Mouse (Mus musculus) megakaryocyte, adult 5-6 weeks (primary cell): ENCODE measurements around the gene Pced1b. TPM values are rescaled to one million over a fixed set of nuclear protein-coding genes. Genes with fewer than 3 reads are reported as not detected.

Experiments used
- ATAC-seq: 2 replicates; pipeline ENCODE4 v1.8.0; 2016; ENCODE audit warnings: mild to moderate bottlenecking, inconsistent platforms; ENCODE audit not compliant: poor library complexity, severe bottlenecking
- total RNA-seq, 2 experiments: library from RNA; stranded (forward) in 1 of 2; stranded (reverse) in 1 of 2; fragments of 153-499, 151-499 nt in 1 of 2; fragments of 221-1000, 200-1000 nt in 1 of 2; gene quantifications; 2 replicates each; pipeline versions ENCODE4 v1.2.3 to v1.2.4; 2015 to 2017

The Pced1b gene
- total RNA-seq, 2 experiments from 2014 or later: 3.2 to 20.1 TPM

- ATAC-seq: no peak
These were observed 9.5 kb downstream of the Pced1b start for GRCm38 (mm10) chr15:97256411-97256810.

GRCm38 (mm10) chr15:97257206-97257775 lies 10.4 kb downstream of the Pced1b start:
- no peak for ATAC-seq

GRCm38 (mm10) chr15:97258483-97259230 lies 11.8 kb downstream of the Pced1b start:
- ATAC-seq: no peak

- no peak for ATAC-seq
These were observed 12.4 kb downstream of the Pced1b start for GRCm38 (mm10) chr15:97259300-97259699.

- ATAC-seq: no peak
These were observed 13.2 kb downstream of the Pced1b start for GRCm38 (mm10) chr15:97259968-97260597.

- no peak for ATAC-seq
These were observed 15.3 kb downstream of the Pced1b start for GRCm38 (mm10) chr15:97262251-97262650.

- ATAC-seq: no peak
These were observed 19.4 kb downstream of the Pced1b start for GRCm38 (mm10) chr15:97266236-97266845.

- ATAC-seq: no peak
These were observed 20.3 kb downstream of the Pced1b start for GRCm38 (mm10) chr15:97267094-97267695.

GRCm38 (mm10) chr15:97271985-97272697 lies 25.2 kb downstream of the Pced1b start:
- ATAC-seq: no peak

GRCm38 (mm10) chr15:97272831-97273230 lies 25.9 kb downstream of the Pced1b start:
- no peak for ATAC-seq

GRCm38 (mm10) chr15:97275626-97276395 lies 28.9 kb downstream of the Pced1b start:
- no peak for ATAC-seq

GRCm38 (mm10) chr15:97276660-97277153 lies 29.8 kb downstream of the Pced1b start:
- no peak for ATAC-seq

GRCm38 (mm10) chr15:97277328-97277727 lies 30.4 kb downstream of the Pced1b start:
- ATAC-seq: no peak

- no peak for ATAC-seq
These were observed 31.5 kb downstream of the Pced1b start for GRCm38 (mm10) chr15:97278340-97278948.

- no peak for ATAC-seq
These were observed 33.2 kb downstream of the Pced1b start for GRCm38 (mm10) chr15:97280131-97280530.

GRCm38 (mm10) chr15:97280776-97281175 lies 33.9 kb downstream of the Pced1b start:
- no peak for ATAC-seq

- ATAC-seq: no peak
These were observed 35.0 kb downstream of the Pced1b start for GRCm38 (mm10) chr15:97281712-97282571.

- ATAC-seq: no peak
These were observed 35.6 kb downstream of the Pced1b start for GRCm38 (mm10) chr15:97282572-97282881.
